Mouse (Mus musculus) duodenum, adult 2 months (tissue): ENCODE results near the gene Lrrn4cl. TPM values are rescaled to one million over a fixed set of nuclear protein-coding genes. Genes with fewer than 3 reads are reported as not detected.

Source experiments
- polyA plus RNA-seq: library from polyadenylated mRNA; depleted of rRNA; stranded (reverse); fragments of >200 nt; gene quantifications from 2 replicates; pipeline ENCODE4 v1.2.3, GENCODE M21; 2012; ENCODE audit warnings: low replicate concordance; rRNA removed

Gene Lrrn4cl
- 0.41 and 0.53 TPM in 2 replicates for polyA plus RNA-seq

DNA sequence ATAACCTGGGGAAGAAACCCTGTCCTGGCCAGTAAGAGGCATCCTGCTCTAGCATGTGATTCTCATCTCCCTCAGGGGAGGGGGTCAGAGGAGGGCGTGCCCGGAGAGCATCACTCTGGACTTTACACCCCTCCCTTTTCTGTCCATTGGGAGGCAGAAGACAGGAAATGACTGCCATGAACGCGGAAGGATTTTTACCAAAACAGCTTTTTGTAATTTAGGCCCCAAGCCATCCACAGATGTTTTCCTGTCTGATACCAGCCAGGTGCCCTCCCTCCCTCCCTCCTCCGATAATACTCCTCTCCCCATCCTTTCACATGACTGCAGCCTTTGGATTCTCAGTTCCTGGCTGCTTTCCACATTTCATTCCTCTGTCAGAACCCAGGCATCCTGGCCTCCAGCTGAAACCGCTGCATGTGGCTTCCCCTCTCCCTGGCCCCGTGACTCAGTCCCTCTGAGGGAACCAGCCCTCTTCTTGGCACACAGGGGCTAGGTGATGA, at the start of gene Lrrn4cl:
Gene Lrrn4cl (plus strand): TSS at position 367 of the 500 bp plus-strand sequence.

DNA sequence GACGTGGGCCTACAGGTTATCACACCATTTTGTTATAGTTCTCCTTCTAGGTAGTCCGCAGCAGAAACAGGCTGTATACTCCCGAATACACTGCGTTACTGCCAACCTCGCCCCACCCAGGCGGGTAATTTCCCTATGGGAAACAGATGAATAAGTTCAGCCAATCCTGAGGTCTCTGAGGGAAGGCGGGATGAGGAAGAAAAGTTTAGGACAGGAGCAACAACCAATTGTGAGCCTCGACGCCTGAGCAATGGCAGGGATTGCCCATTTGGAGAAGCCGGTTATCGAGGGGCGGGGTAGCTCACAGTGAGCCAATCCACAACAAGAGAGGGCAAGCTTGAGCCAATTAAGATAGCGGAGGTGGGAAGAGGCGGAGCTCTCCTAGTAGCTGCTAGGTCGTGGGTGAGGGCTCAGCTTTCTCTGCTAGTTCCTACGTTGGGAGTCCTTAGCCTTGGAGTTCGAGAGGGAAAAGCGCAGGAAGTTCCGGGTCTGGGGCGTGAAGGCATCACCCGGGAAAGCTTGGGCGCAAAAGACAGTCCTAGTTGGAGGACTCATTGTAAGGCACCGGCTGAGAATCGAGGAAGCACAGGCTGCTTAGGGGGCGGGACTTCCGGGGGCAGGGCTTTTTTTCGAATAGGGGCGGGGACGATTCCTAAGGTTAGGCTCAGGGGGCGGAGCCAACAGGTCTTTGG, 48.3 kb upstream of the Lrrn4cl start, which contains the start of gene Zbtb3:
Gene Zbtb3 (plus strand): TSS at position 426 of the 692 bp plus-strand sequence.

DNA sequence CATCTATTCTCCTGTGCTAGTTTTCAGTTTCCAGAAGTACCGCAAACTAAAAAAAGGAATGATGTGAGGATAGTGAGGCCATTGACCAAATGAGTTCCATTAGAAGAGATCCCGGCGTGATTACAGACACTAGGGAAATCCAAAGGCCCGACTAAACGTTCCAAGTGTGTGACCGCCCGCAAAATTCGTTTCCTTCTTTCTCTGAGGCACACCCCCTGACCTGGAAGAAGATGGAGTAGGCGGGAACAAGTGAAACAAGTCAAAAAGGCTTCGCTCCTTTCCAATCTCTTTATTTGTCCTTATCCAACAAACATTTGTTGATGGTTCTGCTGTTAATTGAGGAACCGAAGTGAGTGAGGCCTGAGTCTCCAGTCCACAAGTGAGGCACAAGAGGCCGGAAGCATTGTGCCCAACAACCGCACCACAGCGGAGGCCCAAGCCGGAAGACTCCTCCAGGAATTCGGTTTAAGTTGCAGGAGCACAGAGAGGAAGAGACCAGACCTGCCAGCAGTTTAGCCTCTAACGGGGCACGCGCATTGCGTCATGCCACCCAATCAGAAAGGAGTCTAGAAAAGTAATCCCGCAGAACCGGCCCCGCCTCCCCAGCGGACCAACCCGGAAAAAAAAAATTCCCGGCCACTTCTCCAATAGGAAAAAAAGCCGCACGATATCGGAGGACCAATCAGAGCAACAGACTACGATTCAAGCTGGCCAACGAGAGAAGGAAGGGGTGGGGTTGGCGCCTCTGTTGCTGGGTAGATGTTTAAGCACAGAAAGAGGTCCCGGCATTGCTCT, 31.6 kb upstream of the Lrrn4cl start, which contains the start of gene Ttc9c:
Gene Ttc9c (minus strand): TSS at position 533 of the 795 bp plus-strand sequence.

DNA sequence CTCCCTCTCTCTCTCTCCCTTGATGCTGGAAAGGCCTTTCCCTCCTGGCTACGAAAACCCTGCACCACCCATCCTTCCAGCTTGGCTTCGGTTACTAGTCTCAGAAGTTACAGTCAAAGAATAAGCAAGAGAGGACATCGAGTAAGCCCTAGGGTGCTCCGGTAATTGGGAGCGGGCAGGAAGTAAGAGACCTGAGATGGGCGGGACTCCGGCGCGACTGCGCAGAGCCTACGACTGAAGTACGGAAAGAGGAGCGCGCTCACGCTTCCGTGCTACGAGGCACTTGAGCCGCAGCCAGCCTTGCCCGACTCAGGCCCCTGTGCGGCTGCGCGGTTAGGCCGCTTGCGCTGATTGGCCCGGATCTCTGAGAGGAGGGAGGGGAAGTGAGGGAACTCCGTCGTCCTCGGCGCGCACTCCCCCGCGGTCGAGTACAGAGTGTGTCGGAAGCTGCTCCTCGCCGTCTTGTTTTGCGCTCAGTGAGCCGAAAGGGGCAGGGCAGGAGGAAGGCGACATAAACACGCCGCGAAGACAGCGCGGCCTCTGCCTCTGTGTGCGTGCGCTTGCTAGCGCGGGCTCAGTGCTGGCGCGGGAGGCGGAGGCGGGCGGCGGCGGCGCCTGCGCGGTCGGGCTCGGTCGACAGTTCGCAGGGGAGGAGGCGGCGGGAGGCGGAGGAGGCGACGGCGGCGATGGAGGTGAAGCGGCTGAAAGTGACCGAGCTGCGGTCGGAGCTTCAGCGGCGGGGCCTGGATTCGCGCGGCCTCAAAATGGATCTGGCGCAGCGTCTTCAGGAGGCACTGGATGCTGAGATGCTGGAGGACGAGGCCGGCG, 30.8 kb upstream of the Lrrn4cl start, which contains the start of gene Hnrnpul2:
Gene Hnrnpul2 (plus strand): TSS at position 415 of the 828 bp plus-strand sequence.

DNA sequence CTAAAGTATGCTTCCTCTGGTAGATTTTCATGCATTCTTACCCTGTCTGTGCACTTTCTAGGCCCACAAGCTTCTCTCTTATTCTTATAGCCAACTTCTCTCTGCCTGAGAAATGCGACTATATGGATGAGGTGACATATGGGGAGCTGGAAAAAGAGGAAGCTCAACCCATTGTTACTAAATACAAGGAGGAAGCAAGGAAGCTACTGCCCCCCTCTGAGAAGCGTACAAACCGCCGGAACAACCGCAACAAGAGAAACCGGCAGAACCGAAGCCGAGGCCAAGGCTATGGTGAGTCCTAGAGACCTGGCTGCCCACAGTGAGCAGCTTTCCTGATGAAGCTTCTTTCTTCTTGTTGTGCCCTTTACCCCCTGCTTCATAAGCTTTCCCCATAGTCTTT, 20.9 kb upstream of the Lrrn4cl start, which contains the start of gene AC129217.1:
Gene AC129217.1 (plus strand): TSS at position 114 of the 400 bp plus-strand sequence.

DNA sequence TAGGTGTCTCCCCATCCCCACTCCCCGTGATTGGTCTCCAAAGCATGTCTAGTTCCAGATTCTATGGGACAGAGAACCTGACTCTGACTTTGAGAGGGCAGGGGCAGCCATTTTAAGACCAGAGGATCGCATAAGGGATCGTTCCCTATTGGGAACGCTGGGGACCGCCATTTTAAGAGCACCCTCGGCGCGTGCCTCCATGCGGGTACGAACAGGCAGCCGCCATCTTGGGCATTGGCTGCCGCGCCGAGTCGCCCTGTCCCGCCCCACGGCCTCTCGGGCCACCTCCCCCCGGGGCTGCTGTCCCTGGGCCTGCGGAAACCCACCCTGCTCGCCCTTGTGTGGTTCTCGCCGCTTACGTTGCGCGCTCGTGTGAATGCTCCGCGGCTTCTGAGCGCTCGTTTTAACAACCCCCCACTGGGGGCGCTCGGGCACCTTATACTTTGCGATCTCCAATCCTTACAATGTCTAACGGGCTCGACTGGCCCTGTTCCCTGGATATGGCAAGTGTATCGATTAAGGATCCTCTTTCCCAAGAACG, 13.2 kb upstream of the Lrrn4cl start, which contains the start of gene Bscl2:
Gene Bscl2 (plus strand): TSS at position 217 of the 541 bp plus-strand sequence.

DNA sequence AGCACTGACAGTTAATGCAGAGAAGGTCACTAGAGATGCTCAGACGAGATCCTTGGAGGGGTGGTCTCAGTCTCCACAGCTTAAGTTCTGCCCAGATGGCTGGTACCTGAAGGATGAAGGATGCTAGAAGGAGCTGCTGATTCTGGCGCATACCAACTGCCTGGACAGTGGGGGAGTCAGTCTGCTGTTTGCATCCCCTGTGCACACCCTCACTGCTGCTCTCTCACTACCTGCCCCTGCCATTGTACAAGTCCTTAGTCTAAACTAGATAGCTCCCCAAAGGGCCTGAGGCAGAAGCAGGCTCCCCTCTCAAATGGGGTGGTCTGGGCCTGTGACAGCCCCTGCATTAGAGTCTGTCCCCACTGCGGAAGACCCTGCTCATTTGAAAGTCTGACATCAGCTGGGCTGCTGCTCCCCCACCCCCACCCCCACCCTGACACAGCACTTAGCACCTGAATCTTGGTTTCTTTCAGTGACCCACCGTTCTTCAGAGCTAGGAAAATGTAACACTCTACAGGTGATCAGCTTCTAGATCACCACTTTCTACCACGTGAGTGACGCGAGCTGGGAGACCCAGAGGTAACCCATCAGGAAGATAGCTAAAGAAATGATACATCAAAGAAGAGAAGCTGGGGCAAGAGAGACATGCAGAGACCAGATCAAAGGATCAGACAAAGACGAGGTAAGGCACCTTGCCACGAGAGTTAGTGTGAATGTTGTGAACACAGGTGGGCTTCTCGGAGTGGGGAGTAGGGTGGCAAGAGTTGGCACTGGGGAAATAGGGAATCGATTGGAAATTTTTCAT, 11.3 kb upstream of the Lrrn4cl start, which contains the start of gene Gng3:
Gene Gng3 (minus strand): TSS at position 92 of the 805 bp plus-strand sequence.

DNA sequence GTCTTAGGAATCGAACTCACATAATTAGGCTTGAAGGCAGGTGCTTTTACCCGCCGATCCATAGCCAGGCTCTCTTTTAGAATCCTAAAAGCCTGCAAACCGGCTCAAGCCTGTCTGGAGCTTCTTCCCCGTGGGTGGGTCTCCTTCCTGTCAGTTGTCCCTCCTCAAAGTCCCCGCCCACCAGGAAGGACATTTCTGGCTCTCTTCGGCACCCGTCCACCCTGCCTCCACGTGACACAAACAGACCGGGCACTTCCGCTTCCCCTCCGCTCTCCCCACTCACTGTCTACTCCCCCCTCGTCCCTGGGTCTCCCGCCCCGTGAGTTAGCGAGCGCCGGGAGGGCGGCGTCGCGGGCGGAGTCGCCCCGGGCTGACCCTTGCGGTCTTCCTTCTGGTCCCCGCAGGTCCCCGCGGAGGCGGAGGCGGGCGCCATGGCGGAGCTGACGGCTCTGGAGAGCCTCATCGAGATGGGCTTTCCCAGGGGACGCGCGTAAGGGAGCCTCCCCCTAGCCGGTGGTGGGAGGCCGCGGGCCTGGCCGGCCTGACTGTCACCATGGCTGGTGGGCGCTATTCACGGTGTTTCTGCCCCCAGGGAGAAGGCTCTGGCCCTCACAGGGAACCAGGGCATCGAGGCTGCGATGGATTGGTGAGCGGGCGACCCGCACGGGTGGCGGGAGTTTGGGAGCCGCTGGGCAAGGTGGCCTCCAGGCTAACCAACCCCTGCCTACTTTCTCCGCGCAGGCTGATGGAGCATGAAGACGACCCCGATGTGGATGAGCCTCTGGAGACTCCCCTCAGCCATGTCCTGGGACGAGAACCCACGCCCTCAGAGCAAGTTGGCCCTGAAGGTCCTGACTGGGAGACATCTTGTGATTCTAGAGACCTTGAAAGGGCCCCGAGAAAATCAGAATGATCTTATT, 21.0 kb downstream of the Lrrn4cl start, which contains the start of gene Ubxn1:
Gene Ubxn1 (plus strand): TSS at position 230 of the 920 bp plus-strand sequence.

DNA sequence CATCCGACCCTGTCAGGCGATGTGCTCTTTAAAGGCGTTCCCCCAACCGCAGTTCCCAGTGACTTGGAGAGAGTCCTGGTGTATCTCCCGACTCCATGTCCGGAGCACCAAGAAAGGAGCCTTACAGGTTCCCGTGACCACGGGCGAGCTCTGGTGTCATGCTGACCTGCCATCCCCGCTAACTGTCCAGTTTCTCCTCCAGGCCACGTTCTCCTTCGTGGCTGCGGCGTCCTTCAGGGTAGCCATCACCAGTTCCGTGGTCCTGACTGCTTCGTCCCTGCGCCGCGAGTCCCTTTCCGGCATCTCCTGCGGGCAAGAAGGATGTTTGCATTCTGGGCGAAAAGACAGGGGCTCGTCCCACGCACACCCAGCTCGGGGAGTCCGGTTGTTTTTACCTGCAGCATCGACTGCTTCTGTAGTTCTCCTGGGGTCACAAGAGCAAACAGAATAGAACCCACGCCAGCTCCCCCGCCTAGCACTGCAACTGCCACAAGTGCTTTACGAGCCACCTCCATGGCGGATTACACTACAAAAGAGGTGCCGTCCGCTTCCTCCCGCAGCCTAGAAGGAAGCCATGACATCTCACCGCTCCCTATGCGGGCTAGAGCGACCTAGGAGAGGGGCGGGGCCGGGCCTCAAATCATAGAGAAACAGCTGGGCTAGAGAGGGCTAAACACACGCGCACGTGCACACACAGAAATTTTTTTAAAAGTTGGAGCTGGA, 29.9 kb downstream of the Lrrn4cl start, which contains the start of gene Uqcc3:
Gene Uqcc3 (minus strand): TSS at position 613 of the 723 bp plus-strand sequence.

DNA sequence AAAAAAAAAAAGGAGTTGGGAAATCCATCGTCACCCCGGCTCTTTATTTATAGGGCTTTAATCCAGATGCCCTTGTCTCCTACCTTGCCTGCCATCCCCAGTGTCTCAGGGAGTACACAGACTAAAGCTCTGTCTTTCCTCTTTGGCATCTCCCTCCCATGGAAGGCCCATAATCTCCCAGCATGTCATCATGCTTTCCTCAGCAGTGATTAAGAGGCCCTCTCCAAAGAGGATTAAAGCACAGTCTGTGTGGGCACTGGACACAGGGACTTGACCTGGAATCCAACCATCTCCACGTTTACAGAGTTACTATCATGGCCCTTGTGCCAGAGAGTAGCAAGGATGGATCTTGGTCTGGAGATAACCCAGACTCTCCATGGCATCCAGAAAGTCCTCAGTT, 33.0 kb downstream of the Lrrn4cl start, which contains the start of the genes Lbhd1 and Gm49403:
Gene Lbhd1 (plus strand): TSS at position 117 of the 400 bp plus-strand sequence.
Gene Gm49403 (plus strand): TSS at position 315 of the 400 bp plus-strand sequence.

DNA sequence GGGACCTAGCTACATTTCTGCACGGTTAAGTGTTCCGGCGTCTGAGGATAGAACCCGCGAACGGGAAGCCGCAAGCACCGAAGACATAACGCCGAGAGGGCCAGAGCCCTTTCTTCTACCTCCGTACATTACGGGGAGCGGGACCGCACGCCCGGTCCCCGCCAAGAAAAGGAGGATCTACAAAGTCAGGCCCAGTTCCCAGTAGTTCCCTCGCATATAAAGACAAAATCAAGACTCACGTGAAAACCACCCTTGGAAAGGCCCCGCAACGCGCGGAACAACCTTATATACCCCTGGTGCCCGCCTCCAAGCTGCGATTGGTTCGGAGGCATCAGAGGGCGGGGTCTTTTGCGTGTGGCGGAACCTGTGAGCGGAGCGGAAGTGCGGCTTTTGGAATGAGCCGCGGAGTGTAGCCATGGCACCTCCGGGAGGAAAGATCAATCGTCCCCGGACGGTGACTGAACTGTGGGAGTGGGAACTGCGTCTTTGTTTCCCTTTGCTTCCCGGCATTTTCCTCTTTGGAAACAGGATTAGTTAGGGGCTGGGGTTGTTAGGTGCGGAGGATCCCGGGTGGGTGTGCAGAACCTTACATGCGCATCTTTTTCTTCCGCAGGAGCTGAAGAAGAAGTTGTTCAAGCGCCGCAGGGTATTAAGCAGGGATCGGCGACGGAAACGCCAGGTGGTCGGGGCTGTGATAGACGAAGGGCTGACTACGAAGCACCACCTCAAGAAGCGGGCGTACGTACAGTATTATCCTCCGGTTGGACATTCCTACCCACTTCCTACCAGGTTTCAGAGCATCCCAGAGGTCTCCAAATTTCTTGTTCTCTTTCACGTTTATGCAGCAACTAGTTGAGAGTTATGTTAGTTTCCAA, 38.2 kb downstream of the Lrrn4cl start, which contains the start of the genes 1810009A15Rik and Gm49416:
Gene 1810009A15Rik (plus strand): TSS at position 343 of the 875 bp plus-strand sequence.
Gene Gm49416 (plus strand): TSS at position 416 of the 875 bp plus-strand sequence.

DNA sequence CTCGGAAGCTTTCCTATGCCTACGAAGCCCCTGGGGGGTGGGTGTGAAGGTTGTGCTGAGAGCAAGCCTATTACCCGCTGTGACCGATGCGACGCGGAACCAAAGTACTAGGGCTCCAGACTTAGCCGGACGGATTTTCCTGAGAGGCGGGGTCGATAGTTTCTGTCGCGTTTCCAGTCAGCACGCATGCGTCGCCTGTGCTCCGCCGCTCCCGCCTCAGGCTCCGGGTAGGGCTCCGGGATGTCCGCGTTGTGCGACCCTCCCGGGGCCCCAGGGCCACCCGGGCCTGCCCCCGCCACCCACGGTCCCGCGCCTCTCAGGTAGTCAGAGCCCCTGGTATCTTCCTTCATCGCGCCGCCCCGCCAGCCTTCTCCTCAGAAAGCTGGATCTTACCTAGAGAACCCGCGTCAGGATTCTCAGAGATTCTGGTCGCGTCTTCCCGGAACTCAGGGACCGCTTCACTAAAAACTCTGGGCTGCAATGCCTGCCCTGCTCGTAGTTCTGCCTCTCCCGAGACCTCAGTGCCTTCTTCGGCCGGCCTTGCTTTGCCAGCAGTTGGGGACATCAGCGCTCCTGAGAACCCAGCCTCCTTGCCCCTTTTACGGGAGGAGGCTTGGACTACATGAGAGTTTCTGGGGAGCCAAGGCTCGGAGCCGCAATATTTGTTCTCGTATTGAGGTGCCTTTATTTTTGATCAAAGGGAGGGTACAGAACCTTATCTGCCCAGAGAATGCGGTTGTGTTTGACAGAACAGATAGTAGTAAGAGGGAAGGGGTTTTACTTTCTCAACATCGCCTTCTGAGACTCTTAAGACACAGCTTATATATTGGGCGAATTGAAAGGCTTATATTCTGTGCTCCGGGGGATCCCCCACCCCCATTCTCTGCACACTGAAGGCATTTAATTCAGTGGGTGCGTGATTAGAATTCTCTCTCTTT, 42.5 kb downstream of the Lrrn4cl start, which contains the start of gene Ints5:
Gene Ints5 (plus strand): TSS at position 177 of the 938 bp plus-strand sequence.

DNA sequence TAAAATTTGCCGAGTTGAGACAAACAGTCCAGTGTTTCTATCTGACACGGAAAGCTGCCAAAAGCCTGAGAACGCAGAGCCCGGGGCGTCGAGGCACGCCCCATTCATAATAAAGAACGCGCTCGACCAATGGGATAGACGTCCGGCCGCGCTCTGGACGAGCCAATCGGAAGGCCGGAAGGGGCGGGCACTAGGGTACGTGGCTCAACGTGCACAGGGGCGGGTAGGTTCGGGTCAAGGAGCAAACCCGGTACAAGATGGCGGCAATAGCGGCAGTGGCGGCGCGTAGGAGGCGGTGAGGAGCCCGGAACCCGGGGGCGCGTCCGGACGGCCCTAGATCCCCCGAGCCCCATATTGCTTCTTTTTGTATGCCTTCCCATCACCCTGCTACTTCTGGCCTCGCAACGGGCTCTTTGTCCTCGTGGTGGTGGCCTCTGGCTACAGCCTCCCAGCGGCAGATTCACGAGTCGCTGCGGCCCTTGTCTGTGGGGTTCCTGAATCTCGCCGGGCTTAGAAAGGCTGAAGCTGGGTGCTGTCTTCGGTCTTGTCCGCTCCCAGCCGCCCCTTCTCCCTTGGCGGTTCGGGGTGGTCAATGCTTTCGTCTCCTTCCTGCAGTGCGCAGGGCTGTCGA, 47.4 kb downstream of the Lrrn4cl start, which contains the start of gene Ganab:
Gene Ganab (plus strand): TSS at position 207 of the 631 bp plus-strand sequence.

